Mouse (Mus musculus) adrenal gland (tissue): Measurements from ENCODE around the gene Nr2e1.

Source experiments
- intact Hi-C: fragments of 180-260 bp; cut with DNase I; formaldehyde crosslinking; loops from one replicate; pipeline ENCODE4 v1.15.1; 2025
- long read RNA-seq, 2 experiments: library from polyadenylated mRNA; unstranded; transcript quantifications; one replicate each; pipeline ENCODE4 v2.0.0; 2020; ENCODE audit warnings: borderline replicate concordance in 1 of 2; ENCODE audit not compliant: insufficient replicate concordance in 1 of 2

The Nr2e1 gene
- long read RNA-seq, experiment 1, result 0 reads
- long read RNA-seq, experiment 2, result 0 reads

DNA sequence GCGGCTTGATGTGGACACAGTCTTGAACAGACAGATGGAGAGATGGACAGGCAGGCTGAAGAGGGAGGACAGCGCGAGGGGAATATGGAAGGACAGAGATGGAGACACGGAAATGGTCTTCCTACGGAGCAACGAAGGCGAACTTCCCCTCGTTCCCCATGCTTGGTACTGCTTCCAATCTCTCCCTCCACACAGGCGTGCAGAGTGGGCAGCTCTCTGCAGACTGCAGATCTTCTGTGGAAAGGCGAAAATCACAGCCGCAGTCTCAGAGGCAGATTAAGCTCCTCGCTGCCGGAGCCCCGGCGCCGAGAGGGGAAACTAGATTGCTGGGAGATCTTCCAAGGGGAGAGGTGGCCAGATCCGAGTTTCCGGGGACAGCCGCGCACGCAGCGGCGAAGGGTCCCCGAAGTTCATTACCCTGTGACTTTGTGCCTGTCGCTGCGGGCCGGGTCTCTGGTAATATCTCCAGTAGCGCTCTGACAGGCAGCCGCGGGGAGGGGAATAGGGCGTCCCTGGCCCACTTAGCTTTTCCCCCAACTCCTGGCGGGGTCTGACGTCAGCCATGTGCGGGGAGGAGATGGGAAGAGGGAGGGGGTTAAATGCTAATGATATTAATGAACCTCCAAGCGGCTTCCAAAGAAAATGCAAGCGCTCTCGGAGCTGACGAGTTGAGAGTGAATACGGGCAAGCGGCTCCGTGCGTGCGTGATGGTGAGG is at the start of gene Nr2e1, which contains the start of gene Ostm1:
Gene Nr2e1, minus strand, starts transcription at position 476 of the 716 bp plus-strand sequence.
Gene Ostm1, plus strand, starts transcription at position 666 of the 716 bp plus-strand sequence.
- intact Hi-C loops, result loop anchor here (10.0 kb wide), 1 partner anchor 51 kb away; no protein-coding TSS in a partner anchor

GRCm38 (mm10) chr10:42632453-42633360 is 49.3 kb upstream of the Nr2e1 start:
- intact Hi-C loops, result loop anchor here (10.0 kb wide), 1 partner anchor 48 kb away; the partner anchor contains the start of genes Nr2e1 and Ostm1

GRCm38 (mm10) chr10:42631754-42632452 is 48.5 kb upstream of the Nr2e1 start:
- intact Hi-C loops, result loop anchor here (10.0 kb wide), 1 partner anchor 47 kb away; the partner anchor contains the start of genes Nr2e1 and Ostm1

DNA sequence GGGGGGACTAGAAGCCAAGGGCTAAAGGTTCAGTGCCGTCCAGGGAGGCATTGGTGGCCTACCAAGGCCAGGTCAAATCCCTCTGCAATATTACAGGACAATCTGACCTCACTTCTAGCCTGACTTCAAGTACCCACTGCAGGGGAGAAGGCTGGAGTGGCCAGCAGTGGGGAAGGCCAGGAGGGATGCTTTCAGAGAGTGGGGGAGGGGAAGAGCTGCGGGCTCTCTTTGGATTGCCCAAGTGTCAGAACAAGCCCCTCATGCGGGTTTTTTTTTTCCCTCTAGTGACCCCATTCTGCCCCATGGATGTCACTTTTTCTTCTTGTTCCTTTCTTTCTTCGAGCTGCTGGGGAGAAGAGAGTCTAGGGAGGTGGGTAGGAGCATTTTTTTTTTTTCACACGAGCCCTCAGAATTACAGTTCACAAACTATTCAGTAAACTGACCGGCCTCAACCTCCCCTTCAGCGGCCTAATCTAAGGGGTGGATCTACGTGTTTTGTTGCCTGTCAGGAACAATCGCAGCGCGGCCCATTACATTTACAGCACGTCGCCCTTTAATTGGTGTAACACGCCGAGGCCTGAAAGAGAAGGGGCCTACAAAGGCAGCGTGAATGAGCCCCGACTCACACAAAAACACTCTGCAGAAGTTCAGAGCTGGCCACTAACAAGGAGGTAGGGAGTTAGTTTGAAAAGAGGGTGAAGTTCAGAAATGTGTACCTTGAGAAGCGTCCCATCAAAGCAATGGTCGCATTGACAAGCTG is 47.3 kb upstream of the Nr2e1 start:
- intact Hi-C loops, result loop anchor here (10.0 kb wide), 1 partner anchor 46 kb away; the partner anchor contains the start of genes Nr2e1 and Ostm1

DNA sequence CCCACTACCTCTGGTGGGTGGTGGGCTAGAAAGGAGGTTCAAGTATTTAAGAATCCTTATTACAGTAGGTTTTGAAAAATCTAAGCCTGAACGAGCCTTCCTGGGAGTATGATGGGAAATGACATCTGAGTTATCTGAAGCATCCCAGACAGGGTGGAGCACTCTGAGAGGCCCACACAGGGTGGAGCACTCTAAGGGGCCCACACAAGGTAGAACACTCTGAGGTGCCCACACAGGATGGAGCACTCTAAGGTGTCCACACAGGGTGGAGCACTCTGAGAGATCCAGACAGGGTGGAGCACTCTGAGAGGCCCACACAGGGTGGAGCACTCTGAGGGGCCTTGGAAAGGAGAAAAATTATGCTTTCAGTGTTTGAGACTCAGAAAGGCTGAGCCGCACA is 42.5 kb upstream of the Nr2e1 start:
- intact Hi-C loops, result no loop called here

DNA sequence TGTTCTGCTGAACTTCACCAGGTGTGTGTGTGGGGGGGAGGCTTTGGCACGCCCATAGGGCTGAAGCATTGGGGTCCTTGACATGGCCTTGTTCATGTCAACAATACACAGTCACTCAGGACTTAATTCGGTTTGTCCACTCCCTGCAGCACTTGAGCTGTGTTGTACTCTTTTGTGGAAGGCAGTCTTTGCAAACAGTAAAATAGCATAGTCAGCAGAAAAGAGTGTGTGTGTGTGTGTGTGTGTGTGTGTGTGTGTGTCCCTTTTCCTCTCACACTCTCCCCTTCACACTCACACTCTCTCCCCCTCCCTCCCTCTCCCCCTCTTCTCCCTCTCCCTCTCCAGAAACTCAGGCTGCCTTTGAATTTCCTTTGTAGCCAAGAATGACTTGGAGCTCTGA is 34.9 kb upstream of the Nr2e1 start:
- intact Hi-C loops, result no loop called here

DNA sequence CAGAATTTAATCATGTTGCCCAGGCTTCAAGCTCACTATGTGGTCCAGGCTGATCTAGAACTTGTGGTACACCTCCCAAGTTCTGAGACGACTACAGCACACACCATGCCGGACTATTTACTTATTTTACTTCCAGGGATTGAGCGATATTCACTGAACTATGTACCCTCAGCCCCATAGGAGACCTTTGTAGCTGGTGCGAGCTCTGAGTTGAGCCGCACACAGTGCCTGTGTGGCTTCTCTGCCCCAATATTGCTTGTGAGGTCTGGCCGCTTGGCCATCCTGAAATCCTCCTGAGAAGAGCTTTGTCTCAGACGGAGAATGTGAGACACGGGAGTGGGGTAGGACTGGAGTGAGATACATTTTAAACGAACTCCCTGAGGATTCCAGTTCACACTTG is 31.3 kb upstream of the Nr2e1 start:
- intact Hi-C loops, result no loop called here

DNA sequence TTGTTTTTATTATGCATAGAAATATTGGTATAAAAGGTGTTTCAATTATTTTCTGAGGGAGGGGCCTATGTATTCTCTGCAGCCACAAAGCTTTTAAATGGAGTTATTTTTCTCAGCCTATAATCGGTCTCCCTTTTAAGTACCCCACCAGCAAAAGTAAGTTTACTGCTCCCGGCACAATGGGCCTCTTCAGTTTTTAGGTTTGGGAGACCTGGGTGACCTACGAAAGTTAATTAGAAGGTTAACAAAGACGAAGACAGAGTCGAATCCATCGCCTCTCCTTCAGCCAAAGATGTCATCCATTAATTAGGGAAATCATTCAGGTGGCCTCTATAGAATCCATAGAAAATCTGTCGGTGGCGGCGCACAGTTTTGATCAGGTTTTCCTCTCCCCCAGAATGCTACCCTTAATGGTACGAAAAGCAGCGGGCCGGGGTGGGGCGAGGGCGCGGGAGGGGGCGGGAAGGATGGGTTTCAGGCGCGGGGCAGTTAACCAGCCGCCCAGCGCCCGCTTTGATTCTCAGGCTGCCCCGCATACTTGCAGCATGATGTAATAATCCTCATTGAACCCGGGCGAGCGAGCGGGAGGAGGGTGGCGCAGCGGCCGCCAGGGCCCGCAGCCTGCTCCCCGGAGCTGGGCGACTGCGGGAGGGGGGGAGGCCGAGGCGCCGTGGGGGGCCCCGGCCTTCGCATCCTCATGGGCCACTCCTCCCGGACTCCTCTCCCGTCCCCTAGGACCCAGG is 30.4 kb upstream of the Nr2e1 start:
- intact Hi-C loops, result no loop called here

DNA sequence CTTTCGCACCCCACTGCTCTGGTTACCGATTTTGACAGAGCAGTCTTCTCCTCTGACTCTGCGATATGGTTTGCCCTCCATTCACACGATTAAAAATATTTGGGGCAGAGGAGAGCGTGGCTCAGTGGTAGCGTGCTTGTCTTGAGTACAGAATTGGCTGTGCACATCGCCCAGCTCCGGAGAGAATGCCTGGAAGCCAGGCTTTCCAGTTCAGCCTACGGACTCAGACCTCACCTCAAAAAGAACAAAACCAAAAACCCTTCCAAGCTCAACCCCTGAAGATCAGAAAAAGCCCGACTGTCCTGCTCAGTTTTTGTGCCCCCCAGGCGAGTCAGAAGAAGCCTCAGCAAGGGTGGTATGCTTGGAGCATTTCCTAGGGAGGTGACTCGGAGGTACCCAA is 29.6 kb upstream of the Nr2e1 start:
- intact Hi-C loops, result no loop called here

DNA sequence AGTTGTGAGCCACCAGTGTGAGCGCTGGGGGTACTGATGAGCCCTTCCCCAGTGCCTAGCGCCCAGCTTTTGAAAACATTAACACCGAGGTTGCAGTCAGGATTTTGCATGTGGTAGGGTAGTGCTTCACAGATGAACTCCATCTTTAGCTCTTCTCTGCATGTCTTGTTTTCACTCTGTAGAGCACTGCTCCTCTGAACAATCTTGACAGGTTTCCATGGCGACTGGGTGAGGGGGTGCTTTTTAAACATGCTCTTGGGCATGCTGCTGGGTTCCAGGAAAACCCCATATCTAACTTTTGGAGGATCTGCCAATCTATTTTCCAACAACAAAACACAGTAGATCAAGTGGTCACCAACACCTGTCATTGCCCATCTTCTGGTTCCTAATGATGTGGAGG is 23.3 kb upstream of the Nr2e1 start:
- intact Hi-C loops, result no loop called here

DNA sequence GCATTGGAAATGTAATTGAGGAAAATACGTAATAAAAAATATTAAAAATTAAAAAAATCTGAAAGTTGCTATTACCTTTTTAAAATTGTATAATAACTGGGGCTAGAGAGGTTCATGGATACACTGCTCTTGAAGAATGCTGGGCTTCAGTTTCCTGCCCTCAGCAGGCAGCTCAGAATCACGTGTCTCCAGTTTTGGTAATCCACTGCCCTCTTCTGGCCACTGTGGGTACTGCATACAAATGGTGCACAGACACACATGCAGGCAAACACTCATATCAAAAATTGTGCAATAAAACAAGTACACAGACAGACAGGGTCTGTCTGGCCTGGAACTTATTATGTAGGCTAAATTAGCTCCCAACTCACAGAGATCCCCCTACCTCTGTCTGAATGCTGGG is 21.4 kb upstream of the Nr2e1 start:
- intact Hi-C loops, result no loop called here

- intact Hi-C loops, result no loop called here
These were observed 18.1 kb upstream of the Nr2e1 start for GRCm38 (mm10) chr10:42601556-42601955.

DNA sequence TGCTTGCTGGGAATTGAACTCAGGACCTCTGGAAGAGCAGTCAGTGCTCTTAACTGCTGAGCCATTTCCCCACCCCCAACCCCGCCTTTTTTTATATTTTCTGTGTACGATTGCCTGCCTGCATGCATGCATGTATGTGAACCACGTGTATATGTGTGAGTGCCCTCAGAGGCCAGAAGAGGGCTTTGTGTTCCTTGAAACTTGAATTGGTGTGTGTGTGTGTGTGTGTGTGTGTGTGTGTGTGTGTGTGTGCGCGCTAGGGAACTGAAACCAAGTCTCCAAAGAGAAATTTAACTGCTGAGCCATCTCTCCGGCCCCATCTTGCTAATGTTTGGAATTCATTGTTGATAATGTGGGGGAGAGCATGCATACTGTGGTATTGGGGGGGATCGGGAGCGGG is 15.2 kb upstream of the Nr2e1 start:
- intact Hi-C loops, result no loop called here

- intact Hi-C loops, result no loop called here
These were observed 9.8 kb upstream of the Nr2e1 start for GRCm38 (mm10) chr10:42593201-42593600.

- intact Hi-C loops, result no loop called here
These were observed 8.7 kb upstream of the Nr2e1 start for GRCm38 (mm10) chr10:42591993-42592686.

GRCm38 (mm10) chr10:42591185-42591992 is 8.0 kb upstream of the Nr2e1 start:
- intact Hi-C loops, result no loop called here

DNA sequence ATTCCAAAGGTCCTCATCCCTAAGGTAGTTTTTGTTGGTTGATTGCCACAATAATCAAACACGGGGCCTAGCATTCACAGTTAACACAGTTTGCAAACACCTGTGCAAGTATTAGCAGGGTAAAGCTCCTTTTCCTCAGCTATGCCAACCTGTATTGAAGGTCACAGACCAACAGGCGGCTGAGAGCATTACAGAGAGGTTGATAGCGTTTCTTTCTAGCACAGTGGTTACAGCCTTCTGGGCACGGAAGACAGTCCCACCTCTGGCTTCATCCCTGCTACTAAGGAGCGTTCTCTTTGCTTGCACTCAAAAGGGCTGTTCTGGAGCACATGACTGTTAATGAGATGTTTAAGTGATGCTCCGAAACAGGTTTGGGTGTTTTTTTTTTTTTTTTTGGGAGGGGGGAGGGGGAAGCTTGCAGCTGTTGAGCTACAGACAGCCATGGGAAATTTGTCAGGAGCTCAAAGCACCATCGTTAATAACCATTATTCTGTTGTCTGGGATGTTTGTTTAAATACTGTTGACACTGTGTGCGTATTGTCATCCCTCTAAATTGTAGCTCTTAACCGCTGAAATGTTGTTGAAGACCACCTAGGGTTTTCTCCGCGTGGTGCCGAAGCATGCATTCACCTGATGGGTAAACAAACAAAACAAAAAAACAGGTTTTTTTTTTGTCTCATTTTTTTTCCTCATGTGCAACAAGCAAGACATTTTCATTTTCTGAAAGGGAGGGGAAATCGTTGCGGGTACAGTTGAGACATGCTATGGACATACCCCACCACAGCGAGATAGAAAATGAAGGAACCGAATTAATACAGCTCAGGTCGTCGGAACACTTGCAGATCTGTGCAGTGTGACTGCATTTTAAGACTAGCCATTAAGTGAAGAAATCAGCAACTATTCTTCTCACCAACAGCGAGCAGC is 7.1 kb upstream of the Nr2e1 start:
- intact Hi-C loops, result no loop called here
